Mouse (Mus musculus) layer of hippocampus, adult 8-10 months (tissue): ENCODE measurements at regions not wholly inside any gene's neighbourhood (a gene's known extent, or its start where the extent isn't known, plus 50 kb on each side); places are given as distances from the start of the nearest gene placed in this dataset.

Source experiments
- DNase-seq, 2 experiments: peaks; one replicate each; pipeline ENCODE4 v3.0.0; 2022; ENCODE audit warnings: low spot score in 2 of 2

DNA sequence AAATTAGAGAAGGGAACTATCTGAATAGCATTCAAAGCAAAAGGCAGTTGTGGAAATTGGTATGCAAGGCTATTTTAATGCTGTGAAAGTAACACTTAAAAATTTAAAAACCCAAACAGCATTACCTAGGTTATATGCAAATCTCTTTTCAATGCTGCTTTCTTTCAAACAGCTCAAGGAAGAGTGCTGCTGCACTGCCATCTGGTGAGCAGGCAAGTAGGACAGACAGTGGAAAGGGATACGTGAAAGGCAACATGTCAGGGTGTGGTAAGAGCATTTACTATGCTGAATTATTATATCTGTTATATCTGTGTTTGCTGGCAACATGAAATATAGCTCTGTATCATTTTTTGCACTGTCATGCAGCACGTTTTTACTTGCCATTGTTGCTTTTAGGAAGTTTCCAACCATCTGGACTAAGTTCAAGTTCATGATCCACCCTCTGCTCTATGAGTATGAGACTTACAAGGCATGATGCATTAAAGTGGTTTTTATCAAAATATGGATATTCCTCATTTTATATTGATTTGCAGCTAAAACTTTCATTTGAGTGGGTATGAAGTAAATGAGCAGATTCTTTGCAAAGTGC, 1223.0 kb downstream of the Dnajb9 start:
- DNase-seq, result peak; percentile 40 to 43

DNA sequence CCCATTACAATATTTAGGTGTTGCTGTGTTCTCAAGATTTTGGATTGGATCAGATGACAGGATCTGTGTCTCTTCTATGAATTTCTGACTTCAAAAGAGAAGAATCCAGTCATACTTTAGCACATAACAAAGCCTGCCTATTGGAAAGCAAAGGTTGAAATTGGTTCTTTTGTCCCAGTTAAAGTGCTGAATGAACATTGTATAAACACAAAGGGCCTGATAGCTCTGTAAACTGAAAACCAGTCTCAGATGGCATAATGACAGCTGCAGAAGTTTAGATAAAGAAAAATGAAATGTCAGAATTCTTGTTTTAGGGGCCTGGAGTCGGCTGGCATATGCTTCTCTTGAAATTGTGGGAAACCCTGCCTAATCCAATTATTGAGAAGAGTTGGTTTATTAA, 1223.6 kb downstream of the Dnajb9 start:
- DNase-seq, result no peak

DNA sequence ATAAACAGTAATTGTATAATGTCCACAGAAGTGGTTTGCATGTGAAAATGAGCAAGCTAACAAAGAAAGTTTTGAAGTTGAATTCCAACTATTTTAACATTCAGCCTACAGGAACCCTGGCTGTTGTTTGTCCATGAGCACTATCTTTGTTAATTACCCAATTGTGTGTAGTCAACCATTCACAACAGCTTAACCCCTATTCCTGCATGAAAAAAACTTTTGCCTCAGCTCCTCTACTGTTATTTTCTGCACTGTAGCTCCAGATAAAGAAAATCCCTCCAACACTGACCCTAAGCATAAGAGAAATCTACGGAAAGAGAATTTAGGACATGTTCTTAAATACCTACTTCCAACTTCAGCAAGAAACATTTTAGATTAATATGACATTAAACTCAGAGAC, 1224.0 kb downstream of the Dnajb9 start:
- DNase-seq, result no peak

DNA sequence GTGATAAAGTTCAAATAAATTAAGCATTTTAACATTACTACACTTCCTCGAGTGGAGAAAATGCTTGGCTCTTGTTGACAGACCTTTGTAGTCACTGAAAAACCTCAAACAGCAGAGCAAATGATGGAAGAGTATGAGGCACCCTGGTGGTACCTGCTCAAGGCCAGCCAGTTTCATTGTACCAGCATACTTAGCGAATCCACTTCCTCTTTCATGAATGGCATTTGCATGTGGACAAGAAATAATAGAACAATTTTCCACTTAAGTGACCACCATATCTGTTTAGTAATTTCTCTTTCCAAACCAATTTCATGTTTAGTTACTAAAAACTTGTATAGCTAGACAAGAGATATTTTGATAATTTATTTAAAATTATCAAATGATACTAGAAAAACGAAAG, 1231.3 kb downstream of the Dnajb9 start:
- no peak for DNase-seq

DNA sequence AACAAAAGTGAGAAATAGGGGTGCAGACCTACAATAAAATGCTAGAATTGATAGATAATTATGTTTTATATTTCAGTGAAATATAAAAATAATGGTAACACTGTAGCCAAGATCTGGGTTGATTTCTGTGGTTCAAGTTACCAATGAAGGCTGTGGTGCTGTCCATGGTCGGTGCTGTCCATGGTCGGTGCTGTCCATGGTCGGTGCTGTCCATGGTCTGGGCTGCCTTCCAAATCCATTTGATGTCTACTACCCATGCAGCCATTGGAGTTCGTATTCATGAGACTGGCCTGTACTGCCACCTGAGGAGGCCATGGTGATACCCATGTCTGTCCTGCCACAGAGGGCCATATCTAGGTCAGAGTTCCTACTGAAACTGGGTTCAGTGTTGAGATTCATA, 1237.4 kb downstream of the Dnajb9 start:
- no peak for DNase-seq

DNA sequence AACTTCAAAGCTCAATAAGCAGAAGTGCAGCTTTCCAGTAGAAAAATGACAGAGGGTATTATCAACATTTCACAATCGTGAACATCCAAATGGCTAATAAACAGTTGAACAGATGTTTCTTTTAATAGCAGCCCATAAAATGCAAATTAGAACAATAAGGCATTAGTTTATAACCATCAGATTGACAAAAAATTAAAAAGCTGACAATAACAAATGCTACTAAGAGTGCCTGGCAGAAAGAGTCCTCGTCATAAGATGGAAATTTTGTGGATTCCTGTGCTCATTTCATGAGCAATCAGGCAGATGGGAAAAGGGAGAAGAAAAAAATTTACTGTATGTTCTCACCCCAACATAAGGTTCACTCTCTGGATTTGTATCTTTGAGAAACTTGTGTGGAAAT, 1248.6 kb downstream of the Dnajb9 start:
- DNase-seq, result no peak

DNA sequence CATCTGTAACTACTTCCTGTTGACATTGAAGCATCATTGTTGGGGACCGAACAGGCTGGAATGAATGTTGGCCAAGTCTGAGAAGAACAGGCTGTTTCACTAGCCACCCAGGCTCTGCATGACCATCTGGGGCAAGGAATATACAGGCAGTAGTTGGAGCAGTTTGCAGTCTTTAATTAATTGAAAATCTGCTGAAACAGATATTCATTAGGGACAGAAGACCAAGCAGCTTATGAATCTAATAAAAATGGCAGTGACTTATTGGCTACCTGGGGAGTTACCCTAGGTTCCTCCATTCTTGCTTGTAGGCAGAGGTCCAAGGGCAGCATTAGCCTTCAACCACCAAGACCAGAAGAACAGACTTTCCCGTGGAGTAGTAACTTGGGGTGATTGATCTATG, 1262.2 kb downstream of the Dnajb9 start:
- DNase-seq, result no peak

DNA sequence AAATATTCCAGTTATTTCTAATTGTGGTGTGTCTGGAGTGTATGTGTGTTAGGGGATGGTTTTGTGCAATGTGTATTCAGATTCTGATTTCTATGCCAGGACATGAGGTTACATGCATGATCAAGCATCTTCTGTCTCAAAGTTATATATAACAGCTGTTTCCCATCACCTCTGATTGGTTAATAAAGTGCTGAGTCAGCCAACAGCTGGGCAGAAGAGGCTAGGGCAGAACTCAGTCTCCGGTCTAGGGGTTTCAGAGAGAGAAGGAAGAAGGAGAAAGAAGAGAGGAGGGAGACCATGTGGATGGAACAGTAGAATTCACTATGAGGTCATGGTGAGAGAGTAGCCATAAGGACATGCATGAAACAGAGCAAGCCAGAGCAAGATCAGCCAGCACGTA, 1295.8 kb downstream of the Dnajb9 start:
- DNase-seq, result no peak
